Mouse (Mus musculus) intestine, embryonic 15.5 days (tissue): Measurements from ENCODE around the gene Gimap5. TPM values are rescaled to one million over a fixed set of nuclear protein-coding genes. Genes with fewer than 3 reads are reported as not detected.

ENCODE experiments used
- ATAC-seq: fragments of 200-750 bp; cut with Nextera tagmentation; 2 replicates; pipeline ENCODE4 v1.8.0; 2017; ENCODE audit warnings: moderate TSS enrichment, moderate library complexity
- H3K27ac ChIP-seq: fragments of 300-500 bp; sonication (generic); 2 replicates; pipeline ENCODE4 v1.5.1; 2015; ENCODE audit warnings: mild to moderate bottlenecking, inconsistent platforms
- H3K27me3 ChIP-seq: fragments of 300-500 bp; sonication (generic); replicated peaks from 2 replicates; pipeline ENCODE4 v1.6.1; 2015; ENCODE audit warnings: inconsistent platforms
- H3K36me3 ChIP-seq: fragments of 300-500 bp; sonication (generic); 2 replicates; pipeline ENCODE4 v1.6.1; 2015; ENCODE audit warnings: inconsistent platforms
- H3K4me1 ChIP-seq: fragments of 300-500 bp; sonication (generic); replicated peaks from 2 replicates; pipeline ENCODE4 v1.6.1; 2015; ENCODE audit warnings: inconsistent platforms
- H3K4me2 ChIP-seq: fragments of 300-500 bp; sonication (generic); replicated peaks from 2 replicates; pipeline ENCODE4 v1.6.1; 2015; ENCODE audit warnings: mild to moderate bottlenecking, inconsistent platforms
- H3K4me3 ChIP-seq: fragments of 300-500 bp; sonication (generic); replicated peaks from 2 replicates; pipeline ENCODE4 v1.5.1; 2015; ENCODE audit warnings: inconsistent platforms
- H3K9ac ChIP-seq: fragments of 300-500 bp; sonication (generic); 2 replicates; pipeline ENCODE4 v1.6.1; 2015; ENCODE audit warnings: inconsistent platforms
- H3K9me3 ChIP-seq: fragments of 300-500 bp; sonication (generic); 2 replicates; pipeline ENCODE4 v1.6.1; 2016; ENCODE audit warnings: inconsistent platforms
- WGBS: fragments of 180-500 bp; shearing (Covaris S2); methylation state at CpG from one replicate; pipeline ENCODE4 v1.1.7; 2015; 5-methylcytosine and 5-hydroxymethylcytosine counted together
- polyA plus RNA-seq: library from polyadenylated mRNA; unstranded; fragments of >200 nt; fragmentation: Nextera tagmentation; extraction: Ambion mirVana; gene quantifications from 2 replicates; pipeline ENCODE4 v1.2.1, GENCODE M21; 2015

Gene Gimap5
- polyA plus RNA-seq, 1 experiment from 2014 or later: 10.5 TPM

DNA sequence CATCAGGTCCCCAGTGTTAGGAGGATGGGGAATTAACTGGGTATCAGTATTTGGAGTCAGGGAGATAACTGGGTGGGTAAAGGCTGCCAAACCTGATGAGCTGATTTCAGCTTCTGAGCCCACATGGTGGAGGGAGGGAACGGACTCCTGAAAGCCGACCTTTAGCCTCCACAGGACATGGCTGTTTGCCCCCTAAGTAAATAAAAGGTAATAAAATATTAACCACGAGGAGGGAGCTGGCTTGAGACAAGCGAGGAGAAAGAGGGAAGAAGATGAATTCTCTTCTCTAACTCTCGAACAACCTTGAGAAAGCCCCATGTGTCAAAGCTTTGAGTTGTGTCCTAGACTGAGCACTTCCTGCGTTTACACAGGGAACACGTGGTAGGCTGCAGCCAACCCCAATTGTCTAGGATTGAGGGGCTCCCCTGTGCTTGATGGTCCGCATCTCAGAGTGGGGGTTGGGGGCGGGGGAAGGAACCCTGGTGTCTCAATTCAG is 4.2 kb upstream of the Gimap5 start:
- H3K4me1 ChIP-seq: peaks cover 16% of the 10 kb centered on the region
- ATAC-seq: peak; percentile 71
- H3K27me3 ChIP-seq: peaks cover 10% of the 10 kb centered on the region
- H3K4me3 ChIP-seq: peak overlapping the region; percentile 50
- no peaks in the 10 kb centered on the region for H3K9me3 ChIP-seq
- H3K36me3 ChIP-seq: no peaks in the 10 kb centered on the region
- no peak overlapping the region for H3K9ac ChIP-seq
- peak overlapping the region; percentile 89 for H3K4me2 ChIP-seq
- peak overlapping the region; percentile 89 for H3K27ac ChIP-seq
- 8% methylated on average over 9 of the region's 9 CpGs for WGBS

- peak; percentile 73 for ATAC-seq
- peak overlapping the region; percentile 89 for H3K27ac ChIP-seq
Observed at GRCm38 (mm10) chr6:48742422-48743351, 3.3 kb upstream of the Gimap5 start.

GRCm38 (mm10) chr6:48745490-48745889 is 507 bp upstream of the Gimap5 start:
- 0 out of 2 replicates have a peak overlapping the region, but pooled peaks have one; percentile 3 for H3K4me2 ChIP-seq
- no peak overlapping the region for H3K4me3 ChIP-seq
- H3K9ac ChIP-seq: no peak overlapping the region
- peaks cover 10% of the 10 kb centered on the region for H3K27me3 ChIP-seq
- ATAC-seq: no peak
- 52% methylated on average over 2 of the region's 2 CpGs for WGBS
- peaks cover 19% of the 10 kb centered on the region for H3K4me1 ChIP-seq
- H3K27ac ChIP-seq: 0 out of 2 replicates have a peak overlapping the region, but pooled peaks have one; percentile 44
- H3K36me3 ChIP-seq: no peaks in the 10 kb centered on the region
- H3K9me3 ChIP-seq: no peaks in the 10 kb centered on the region

More at GRCm38 (mm10) chr6:48742422-48743351, 3.3 kb upstream of the Gimap5 start:
- H3K9me3 ChIP-seq: no peaks in the 10 kb centered on the region
- peaks cover 19% of the 10 kb centered on the region for H3K4me1 ChIP-seq
- H3K4me2 ChIP-seq: peak overlapping the region; percentile 89
- H3K36me3 ChIP-seq: no peaks in the 10 kb centered on the region
- peak overlapping the region; percentile 50 for H3K4me3 ChIP-seq
- 4% methylated on average over 52 of the region's 52 CpGs for WGBS
- peaks cover 10% of the 10 kb centered on the region for H3K27me3 ChIP-seq
- H3K9ac ChIP-seq: peak overlapping the region; percentile 54

- H3K9ac ChIP-seq: no peak overlapping the region
- WGBS: 34% methylated on average over 7 of the region's 7 CpGs
- H3K27ac ChIP-seq: 0 out of 2 replicates have a peak overlapping the region, but pooled peaks have one; percentile 32
- no peak for ATAC-seq
- H3K4me3 ChIP-seq: no peak overlapping the region
- H3K4me1 ChIP-seq: peaks cover 13% of the 10 kb centered on the region
- no peaks in the 10 kb centered on the region for H3K9me3 ChIP-seq
- H3K27me3 ChIP-seq: peaks cover 7% of the 10 kb centered on the region
- peak overlapping the region; percentile 24 for H3K4me2 ChIP-seq
- H3K36me3 ChIP-seq: no peaks in the 10 kb centered on the region
Observed at GRCm38 (mm10) chr6:48747091-48747966, 1.3 kb downstream of the Gimap5 start.

GRCm38 (mm10) chr6:48763567-48764270 is 17.7 kb downstream of the Gimap5 start:
- no peaks in the 10 kb centered on the region for H3K36me3 ChIP-seq
- peaks cover 8% of the 10 kb centered on the region for H3K4me1 ChIP-seq
- no peaks in the 10 kb centered on the region for H3K9me3 ChIP-seq
- H3K9ac ChIP-seq: no peak overlapping the region
- H3K4me3 ChIP-seq: no peak overlapping the region
- H3K4me2 ChIP-seq: no peak overlapping the region
- no peak for ATAC-seq
- 54% methylated on average over 7 of the region's 7 CpGs for WGBS
- H3K27ac ChIP-seq: no peak overlapping the region
- H3K27me3 ChIP-seq: no peaks in the 10 kb centered on the region

DNA sequence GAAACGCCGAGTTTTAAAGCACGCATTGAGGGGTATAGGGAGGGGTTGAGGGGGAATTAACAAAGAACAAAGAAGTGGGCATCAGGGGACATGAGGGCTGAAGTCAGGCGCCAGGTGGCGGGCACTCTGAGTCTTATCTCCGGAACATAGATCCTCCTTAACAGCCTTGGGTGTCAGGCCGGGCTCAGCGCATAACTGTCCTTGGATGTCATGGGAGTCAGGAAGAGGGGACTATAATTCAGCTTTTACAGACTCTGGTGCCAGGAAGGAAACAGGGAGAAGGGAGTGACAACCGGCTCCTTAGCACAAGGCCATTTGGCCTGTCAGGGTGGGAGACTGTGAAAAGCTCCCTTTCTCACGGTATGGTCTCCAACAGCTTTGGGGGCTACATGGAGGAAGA is 18.5 kb downstream of the Gimap5 start:
- Histone ChIP-seq H3K4me2 (no peak overlapping the region), H3K4me1 (peaks cover 8% of the 10 kb centered on the region), H3K27ac (no peak overlapping the region), H3K4me3 (no peak overlapping the region), H3K9me3 (no peaks in the 10 kb centered on the region), H3K9ac (no peak overlapping the region), H3K27me3 (no peaks in the 10 kb centered on the region), H3K36me3 (no peaks in the 10 kb centered on the region)
- ATAC-seq: no peak
- WGBS: 92% methylated on average over 10 of the region's 10 CpGs

GRCm38 (mm10) chr6:48768178-48768869 is 22.3 kb downstream of the Gimap5 start:
- peak; percentile 89 for ATAC-seq
- H3K36me3 ChIP-seq: no peaks in the 10 kb centered on the region
- WGBS: 65% methylated on average over 9 of the region's 9 CpGs
- H3K9me3 ChIP-seq: no peaks in the 10 kb centered on the region
- peaks cover 8% of the 10 kb centered on the region for H3K4me1 ChIP-seq
- H3K9ac ChIP-seq: no peak overlapping the region
- H3K27me3 ChIP-seq: no peaks in the 10 kb centered on the region
- 0 out of 2 replicates have a peak overlapping the region, but pooled peaks have one; percentile 9 for H3K4me2 ChIP-seq
- no peak overlapping the region for H3K4me3 ChIP-seq
- H3K27ac ChIP-seq: peak overlapping the region; percentile 51

DNA sequence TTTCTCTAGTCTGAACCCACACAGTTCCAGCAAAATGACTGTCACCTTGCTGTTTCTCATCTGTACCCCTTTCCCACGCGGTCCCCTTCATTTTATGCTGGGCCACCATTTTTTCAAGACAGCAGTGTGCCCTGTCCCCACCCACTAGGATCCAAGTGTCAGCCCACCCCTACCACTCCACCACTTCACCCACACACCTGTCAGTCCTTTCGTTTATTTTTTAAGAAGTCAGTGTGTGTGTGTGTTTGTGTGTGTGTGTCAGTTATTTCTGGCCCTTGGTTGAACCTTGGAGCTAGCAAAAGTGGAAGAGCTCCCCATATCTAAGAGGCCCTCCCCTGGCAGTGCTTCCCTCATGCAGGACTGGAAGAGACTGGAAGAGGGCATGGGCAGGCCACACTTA is 22.9 kb downstream of the Gimap5 start:
- 79% methylated on average over 3 of the region's 3 CpGs for WGBS
- Histone ChIP-seq H3K4me1 (peaks cover 5% of the 10 kb centered on the region), H3K9ac (no peak overlapping the region), H3K4me3 (no peak overlapping the region), H3K27ac (0 out of 2 replicates have a peak overlapping the region, but pooled peaks have one; percentile 51), H3K36me3 (no peaks in the 10 kb centered on the region), H3K4me2 (no peak overlapping the region), H3K9me3 (no peaks in the 10 kb centered on the region), H3K27me3 (no peaks in the 10 kb centered on the region)
- 0 out of 2 replicates have a peak, but pooled peaks have one; percentile 41 for ATAC-seq

DNA sequence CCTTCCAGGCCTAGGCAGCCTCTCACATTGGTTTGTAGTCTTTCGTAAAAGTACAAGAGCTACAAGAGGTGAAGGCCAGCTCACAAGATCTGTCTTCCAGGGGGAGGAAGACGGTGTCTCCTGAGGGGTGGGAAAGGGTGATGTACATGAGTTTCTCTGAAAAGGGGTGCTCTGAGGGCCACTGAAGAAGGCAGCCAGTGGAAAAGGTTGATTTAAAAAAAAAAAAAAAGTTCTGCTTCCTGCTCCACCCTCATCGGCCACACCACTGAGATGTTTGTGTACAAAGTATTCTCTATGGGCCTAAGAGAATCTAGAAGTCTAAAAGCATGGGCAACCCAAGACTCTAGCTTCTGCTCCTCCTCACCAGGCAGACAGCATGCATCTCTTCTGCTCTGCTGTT is 24.7 kb downstream of the Gimap5 start, which contains the start of gene Gimap3:
TSS of gene Gimap3 (minus strand) at position 156 of the 400 bp plus-strand sequence.
- Histone ChIP-seq H3K4me3 (no peak within 1 kb of the TSS), H3K9ac (no peak within 1 kb of the TSS), H3K36me3 (no peaks in the 10 kb centered on the region), H3K4me2 (no peak within 1 kb of the TSS), H3K4me1 (peaks cover 5% of the 10 kb centered on the region), H3K27me3 (no peaks in the 10 kb centered on the region), H3K27ac (no peak within 1 kb of the TSS), H3K9me3 (no peaks in the 10 kb centered on the region)
- 83% methylated on average over 3 of the region's 3 CpGs for whole genome bisulfite sequencing
- no peak for ATAC-seq

DNA sequence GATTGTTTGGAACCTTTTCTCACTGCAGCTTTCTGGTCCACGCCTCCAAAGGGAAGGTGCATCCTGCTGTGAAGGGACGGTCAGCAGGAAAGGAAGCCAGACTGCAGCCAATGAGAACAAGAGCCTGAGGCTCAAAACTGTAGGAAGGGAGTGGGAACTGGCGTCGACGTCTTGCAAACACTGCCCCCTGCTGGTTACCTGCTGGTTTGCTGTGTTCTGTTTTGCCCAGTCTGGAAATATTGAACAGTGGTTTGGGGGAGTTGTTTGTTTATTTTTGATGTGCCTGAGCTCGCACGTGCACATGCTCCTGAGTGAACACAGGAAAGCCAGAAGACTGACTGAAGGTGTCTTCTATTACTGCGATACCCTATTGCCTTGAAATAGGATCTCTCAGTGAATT is 26.0 kb downstream of the Gimap5 start:
- Histone ChIP-seq H3K9me3 (no peaks in the 10 kb centered on the region), H3K27ac (no peak overlapping the region), H3K4me3 (no peak overlapping the region), H3K9ac (no peak overlapping the region), H3K4me1 (peaks cover 5% of the 10 kb centered on the region), H3K4me2 (no peak overlapping the region), H3K36me3 (no peaks in the 10 kb centered on the region), H3K27me3 (no peaks in the 10 kb centered on the region)
- ATAC-seq: peak; percentile 62; the same call in 1 of the 2 replicates
- 8% methylated on average over 8 of the region's 8 CpGs for WGBS

GRCm38 (mm10) chr6:48784406-48784805 is 38.4 kb downstream of the Gimap5 start:
- Histone ChIP-seq H3K4me2 (no peak overlapping the region), H3K27me3 (no peaks in the 10 kb centered on the region), H3K4me3 (no peak overlapping the region), H3K9ac (no peak overlapping the region), H3K9me3 (no peaks in the 10 kb centered on the region), H3K4me1 (no peaks in the 10 kb centered on the region; the same call in 1 of the 2 replicates), H3K27ac (no peak overlapping the region), H3K36me3 (no peaks in the 10 kb centered on the region)
- WGBS: 82% methylated on average over 1 of the region's 1 CpGs
- no peak for ATAC-seq
